Mouse (Mus musculus): Measurements from ENCODE around the gene Gzma.

DNA sequence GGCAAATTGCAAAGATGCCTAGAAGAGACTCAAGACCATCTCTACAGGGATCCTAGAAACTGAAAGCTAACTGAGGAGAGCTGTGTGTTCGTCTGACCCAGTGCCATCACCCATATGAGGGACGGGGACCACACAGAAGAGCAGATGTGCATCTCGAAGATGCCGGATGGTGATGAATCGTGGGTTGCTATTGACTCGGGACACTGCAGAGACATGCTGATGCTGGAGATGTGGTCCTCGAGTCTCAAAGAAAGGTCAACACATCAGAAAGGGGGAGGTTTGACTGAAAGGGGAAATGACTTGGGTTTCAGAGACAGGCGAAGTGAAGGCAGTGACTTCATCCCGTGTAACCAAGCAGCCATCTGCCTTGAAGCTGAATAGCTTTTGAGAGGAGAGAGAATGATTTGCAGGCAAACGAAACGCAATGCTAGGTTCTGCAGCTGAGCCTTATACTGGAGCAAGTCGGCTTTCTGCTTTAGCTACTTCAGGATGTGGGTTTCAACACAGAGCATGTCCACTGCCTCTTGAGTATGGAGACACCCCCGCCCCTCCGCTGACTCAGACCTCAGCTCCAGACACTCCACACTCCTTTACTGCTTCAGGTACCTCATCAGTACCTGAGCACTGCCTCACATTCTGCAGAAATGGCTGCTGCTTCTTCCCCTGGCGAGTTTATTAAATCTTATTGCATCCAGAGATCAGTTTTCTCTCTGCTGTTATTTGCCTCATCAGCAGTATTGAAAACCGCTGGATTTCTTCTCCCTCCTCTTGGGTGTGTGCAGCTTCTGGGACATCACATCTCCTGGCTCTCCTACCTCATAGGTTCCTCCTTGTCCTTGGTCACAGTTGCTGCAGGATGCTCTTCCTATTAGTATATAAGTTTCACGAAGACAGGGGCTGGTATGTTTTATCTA lies 19.8 kb upstream of the Gzma start:
- TF ChIP-seq POLR2A (IDR thresholded peaks at IDR 0.05; ENCODE audit: borderline replicate concordance, extremely low read depth, low read depth, low read length) (no peak), CTCF (IDR thresholded peaks at IDR 0.05; ENCODE audit: insufficient read depth, low read length) (no peak)
